Mouse (Mus musculus) midbrain, embryonic 16.5 days (tissue): ENCODE measurements around the gene Zfyve28. TPM values are rescaled to one million over a fixed set of nuclear protein-coding genes. Genes with fewer than 3 reads are reported as not detected.

Experiments
- ATAC-seq: fragments of 200-750 bp; cut with Nextera tagmentation; 2 replicates; pipeline ENCODE4 v1.8.0; 2017; ENCODE audit warnings: moderate TSS enrichment
- H3K27ac ChIP-seq: fragments of 300-500 bp; sonication (generic); 2 replicates; pipeline ENCODE4 v1.5.1; 2014; ENCODE audit warnings: mild to moderate bottlenecking, low read length, mixed read lengths
- H3K27me3 ChIP-seq: fragments of 300-500 bp; sonication (generic); 2 replicates; pipeline ENCODE4 v1.6.1; 2014; ENCODE audit warnings: low read depth, low read length, mixed read lengths; ENCODE audit not compliant: control insufficient read depth, insufficient read depth
- H3K36me3 ChIP-seq: fragments of 300-500 bp; sonication (generic); 2 replicates; pipeline ENCODE4 v1.6.1; 2014; ENCODE audit warnings: mild to moderate bottlenecking, low read length, moderate library complexity, mixed read lengths; ENCODE audit not compliant: control insufficient read depth, insufficient read depth
- H3K4me1 ChIP-seq: fragments of 300-500 bp; sonication (generic); 2 replicates; pipeline ENCODE4 v1.6.1; 2014; ENCODE audit warnings: mild to moderate bottlenecking, low read length, mixed read lengths; ENCODE audit not compliant: control insufficient read depth, insufficient read depth
- H3K4me2 ChIP-seq: fragments of 300-500 bp; sonication (generic); 2 replicates; pipeline ENCODE4 v1.6.1; 2014; ENCODE audit warnings: mild to moderate bottlenecking, low read length, mixed read lengths
- H3K4me3 ChIP-seq: fragments of 300-500 bp; sonication (generic); 2 replicates; pipeline ENCODE4 v1.5.1; 2014; ENCODE audit warnings: low read depth, mild to moderate bottlenecking, low read length, moderate library complexity, mixed read lengths
- H3K9ac ChIP-seq: fragments of 300-500 bp; sonication (generic); 2 replicates; pipeline ENCODE4 v1.6.1; 2014; ENCODE audit warnings: low read depth, low read length, mixed read lengths
- H3K9me3 ChIP-seq: fragments of 300-500 bp; sonication (generic); replicated peaks from 2 replicates; pipeline ENCODE4 v1.6.1; 2014; ENCODE audit warnings: mild to moderate bottlenecking, low read length, mixed read lengths; ENCODE audit not compliant: control insufficient read depth, poor library complexity, severe bottlenecking
- WGBS: fragments of 180-500 bp; shearing (Covaris S2); extraction: QIAGEN DNeasy Blood & Tissue Kit; methylation state at CpG from one replicate; pipeline ENCODE4 v1.1.7; 2014; 5-methylcytosine and 5-hydroxymethylcytosine counted together
- polyA plus RNA-seq: library from polyadenylated mRNA; unstranded; fragments of >200 nt; fragmentation: Nextera tagmentation; extraction: Ambion mirVana; gene quantifications from 2 replicates; pipeline ENCODE4 v1.2.1, GENCODE M21; 2015

The Zfyve28 gene
- polyA plus RNA-seq, 1 experiment from 2014 or later: 4.0 TPM

- 72% methylated on average over 3 of the region's 3 CpGs for WGBS
- peaks cover 22% of the 10 kb centered on the region for H3K4me1 ChIP-seq
- ATAC-seq: no peak; the same call in 1 of the 2 replicates
- H3K9me3 ChIP-seq: no peaks in the 10 kb centered on the region
- no peak overlapping the region for H3K4me2 ChIP-seq
- no peaks in the 10 kb centered on the region for H3K27me3 ChIP-seq
- H3K9ac ChIP-seq: no peak overlapping the region
- H3K27ac ChIP-seq: no peak overlapping the region
- H3K4me3 ChIP-seq: no peak overlapping the region
- H3K36me3 ChIP-seq: no peaks in the 10 kb centered on the region
Observed at GRCm38 (mm10) chr5:34250090-34250489, 38.2 kb downstream of the Zfyve28 start.

GRCm38 (mm10) chr5:34249132-34249531 is 39.1 kb downstream of the Zfyve28 start:
- 80% methylated on average over 4 of the region's 4 CpGs for WGBS
- H3K9ac ChIP-seq: no peak overlapping the region

DNA sequence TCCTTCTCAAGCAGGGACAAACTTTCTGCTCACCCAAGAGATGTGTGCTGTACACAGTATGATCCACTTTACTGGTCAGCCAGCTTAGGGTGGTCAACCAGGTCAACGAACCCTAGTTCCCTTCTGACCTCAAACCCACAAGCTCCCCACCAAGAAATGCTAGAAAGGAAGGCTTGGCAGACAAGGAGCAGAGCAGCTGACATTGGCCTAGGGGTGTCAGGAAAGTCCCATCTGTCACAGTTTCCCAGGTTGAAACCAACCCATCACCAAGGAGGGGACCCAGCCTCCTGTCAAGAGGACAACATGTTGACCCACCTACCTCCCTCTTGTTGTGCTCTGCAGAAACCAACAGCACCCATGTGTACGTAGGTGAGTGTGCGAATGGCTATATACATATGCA is 41.8 kb downstream of the Zfyve28 start:
- H3K9ac ChIP-seq: no peak overlapping the region
- ATAC-seq: no peak
- H3K27ac ChIP-seq: no peak overlapping the region
- H3K4me2 ChIP-seq: no peak overlapping the region
- no peaks in the 10 kb centered on the region for H3K36me3 ChIP-seq
- H3K4me1 ChIP-seq: peaks cover 13% of the 10 kb centered on the region
- no peak overlapping the region for H3K4me3 ChIP-seq
- H3K27me3 ChIP-seq: no peaks in the 10 kb centered on the region
- WGBS: 97% methylated on average over 3 of the region's 3 CpGs
- no peaks in the 10 kb centered on the region for H3K9me3 ChIP-seq

More at GRCm38 (mm10) chr5:34249132-34249531, 39.1 kb downstream of the Zfyve28 start:
- peaks cover 22% of the 10 kb centered on the region for H3K4me1 ChIP-seq
- no peaks in the 10 kb centered on the region for H3K27me3 ChIP-seq
- no peak overlapping the region for H3K4me3 ChIP-seq
- no peak overlapping the region for H3K27ac ChIP-seq
- H3K4me2 ChIP-seq: no peak overlapping the region
- ATAC-seq: no peak
- no peaks in the 10 kb centered on the region for H3K9me3 ChIP-seq
- no peaks in the 10 kb centered on the region for H3K36me3 ChIP-seq

- H3K4me2 ChIP-seq: no peak overlapping the region
- WGBS: 83% methylated on average over 5 of the region's 5 CpGs
- no peak overlapping the region for H3K27ac ChIP-seq
- H3K9me3 ChIP-seq: no peaks in the 10 kb centered on the region
- H3K36me3 ChIP-seq: no peaks in the 10 kb centered on the region
- H3K4me1 ChIP-seq: peaks cover 8% of the 10 kb centered on the region
- no peaks in the 10 kb centered on the region for H3K27me3 ChIP-seq
- peak; percentile 21; the same call in 1 of the 2 replicates for ATAC-seq
- H3K9ac ChIP-seq: no peak overlapping the region
- H3K4me3 ChIP-seq: no peak overlapping the region
Observed at GRCm38 (mm10) chr5:34243062-34243461, 45.2 kb downstream of the Zfyve28 start.

- peak; percentile 64; the same call in 1 of the 2 replicates for ATAC-seq
- Histone ChIP-seq H3K9me3 (no peaks in the 10 kb centered on the region), H3K9ac (no peak overlapping the region), H3K36me3 (no peaks in the 10 kb centered on the region), H3K4me1 (peaks cover 8% of the 10 kb centered on the region), H3K4me2 (no peak overlapping the region), H3K27ac (no peak overlapping the region), H3K27me3 (no peaks in the 10 kb centered on the region), H3K4me3 (no peak overlapping the region)
- 42% methylated on average over 15 of the region's 15 CpGs for WGBS
Observed at GRCm38 (mm10) chr5:34242224-34242963, 45.9 kb downstream of the Zfyve28 start.

GRCm38 (mm10) chr5:34238444-34238843 is 49.8 kb downstream of the Zfyve28 start:
- no peak overlapping the region for H3K4me2 ChIP-seq
- H3K27me3 ChIP-seq: no peaks in the 10 kb centered on the region
- no peak overlapping the region for H3K9ac ChIP-seq
- H3K4me3 ChIP-seq: no peak overlapping the region
- no peak for ATAC-seq
- peaks cover 8% of the 10 kb centered on the region for H3K4me1 ChIP-seq
- H3K9me3 ChIP-seq: no peaks in the 10 kb centered on the region
- WGBS: 89% methylated on average over 6 of the region's 6 CpGs
- no peaks in the 10 kb centered on the region for H3K36me3 ChIP-seq
- H3K27ac ChIP-seq: no peak overlapping the region

DNA sequence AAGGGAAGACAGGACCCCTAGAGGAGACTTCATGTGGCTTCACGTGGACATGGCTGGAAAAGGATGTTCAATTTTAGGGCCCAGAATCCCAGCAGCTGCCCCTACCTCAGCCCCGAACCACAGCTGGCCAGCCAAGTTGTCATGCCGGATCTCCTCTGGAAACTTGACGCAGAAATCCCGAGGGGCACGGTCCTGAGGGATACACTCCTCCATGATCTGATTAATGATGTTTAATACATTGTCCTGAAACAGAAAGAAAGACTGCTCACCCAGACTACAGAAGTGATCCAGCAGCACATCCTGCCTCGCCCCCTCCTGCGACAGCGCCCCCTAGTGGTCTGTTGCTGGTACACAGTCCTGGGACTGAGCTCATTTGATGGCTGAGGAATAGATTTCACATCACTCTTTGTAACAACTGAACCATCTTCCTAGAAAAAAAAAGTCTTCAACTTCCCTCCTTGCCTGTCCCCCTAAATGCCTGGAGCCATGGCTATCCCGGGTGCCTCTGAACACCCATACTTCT is 52.3 kb downstream of the Zfyve28 start:
- no peak overlapping the region for H3K4me2 ChIP-seq
- no peaks in the 10 kb centered on the region for H3K36me3 ChIP-seq
- no peak overlapping the region for H3K9ac ChIP-seq
- 54% methylated on average over 10 of the region's 10 CpGs for WGBS
- H3K4me1 ChIP-seq: no peaks in the 10 kb centered on the region
- H3K9me3 ChIP-seq: no peaks in the 10 kb centered on the region
- H3K27me3 ChIP-seq: no peaks in the 10 kb centered on the region
- no peak overlapping the region for H3K4me3 ChIP-seq
- no peak for ATAC-seq
- H3K27ac ChIP-seq: no peak overlapping the region

DNA sequence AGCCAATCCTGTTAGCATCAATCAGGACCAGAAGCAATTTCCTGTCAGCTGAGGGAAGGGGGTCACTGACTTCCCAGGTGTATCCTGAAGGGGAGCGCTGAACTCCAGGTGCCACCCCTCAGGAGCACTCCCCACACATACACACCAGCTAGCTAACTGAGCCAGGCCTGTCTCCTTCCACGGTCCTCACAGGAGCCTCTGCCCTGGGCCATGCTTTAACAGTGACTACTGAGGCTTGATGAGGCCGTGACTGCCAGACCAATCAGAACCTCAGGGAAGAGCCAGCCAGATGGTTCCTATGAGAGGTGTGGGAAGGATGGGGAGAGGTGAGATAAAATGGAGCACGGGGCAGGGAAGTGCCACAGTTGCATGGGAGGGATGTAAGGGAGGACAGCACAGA is 53.2 kb downstream of the Zfyve28 start:
- Histone ChIP-seq H3K27ac (no peak overlapping the region), H3K27me3 (no peaks in the 10 kb centered on the region), H3K4me3 (no peak overlapping the region), H3K36me3 (no peaks in the 10 kb centered on the region), H3K9me3 (no peaks in the 10 kb centered on the region), H3K9ac (no peak overlapping the region), H3K4me1 (no peaks in the 10 kb centered on the region), H3K4me2 (no peak overlapping the region)
- ATAC-seq: no peak
- WGBS: 76% methylated on average over 4 of the region's 4 CpGs

GRCm38 (mm10) chr5:34233221-34233515 is 55.1 kb downstream of the Zfyve28 start:
- Histone ChIP-seq H3K4me3 (no peak overlapping the region), H3K9me3 (no peaks in the 10 kb centered on the region), H3K9ac (no peak overlapping the region), H3K27me3 (no peaks in the 10 kb centered on the region), H3K27ac (no peak overlapping the region), H3K4me1 (no peaks in the 10 kb centered on the region), H3K36me3 (no peaks in the 10 kb centered on the region), H3K4me2 (no peak overlapping the region)
- no peak for ATAC-seq
- WGBS: 86% methylated on average over 6 of the region's 6 CpGs
